Mouse (Mus musculus) urinary bladder, adult 2 months (tissue): ENCODE measurements around the gene Nt5c1a. TPM values are rescaled to one million over a fixed set of nuclear protein-coding genes. Genes with fewer than 3 reads are reported as not detected.

Source experiments
- DNase-seq: peaks from one replicate; pipeline ENCODE4 v3.0.0; 2022; ENCODE audit warnings: low spot score
- polyA plus RNA-seq: library from polyadenylated mRNA; depleted of rRNA; stranded (reverse); fragments of >200 nt; gene quantifications from 2 replicates; pipeline ENCODE4 v1.2.3, GENCODE M21; 2012; rRNA removed

Gene Nt5c1a
- polyA plus RNA-seq, 1 experiment = 0.04 TPM

DNA sequence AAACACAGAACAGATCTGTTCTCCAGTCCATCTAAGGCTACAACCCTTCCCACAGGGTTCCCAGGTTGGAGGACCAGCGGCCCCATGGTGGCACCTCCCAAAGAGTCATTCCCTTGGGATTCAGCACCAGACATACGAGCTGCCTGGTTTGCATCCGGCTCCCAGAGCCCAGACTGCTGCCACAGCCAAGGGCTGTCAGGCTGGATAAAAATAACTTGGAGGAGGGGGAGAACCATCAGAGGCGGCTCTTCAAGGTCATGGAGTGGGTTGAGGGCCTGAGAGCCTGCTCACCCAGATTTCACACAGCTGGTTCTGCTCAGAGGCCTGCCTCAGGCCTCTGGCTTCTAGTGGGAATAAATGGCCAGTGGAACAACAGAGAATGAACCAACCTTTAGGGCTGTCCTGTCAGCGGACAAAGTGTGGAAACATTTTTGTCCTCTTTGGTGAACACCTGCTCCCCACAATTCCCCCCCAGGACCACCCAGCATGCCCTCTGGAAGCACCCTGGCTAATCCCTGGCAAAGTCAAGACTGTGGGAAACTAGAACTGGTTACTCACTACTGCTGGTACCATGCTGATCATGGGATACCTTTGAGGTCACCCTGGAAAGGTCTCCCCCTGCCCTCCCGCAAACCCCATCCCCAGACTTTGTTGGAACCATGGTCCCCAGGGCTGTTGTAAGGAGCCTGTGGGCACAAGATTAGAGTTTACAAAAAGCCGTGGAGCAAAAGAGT, 46.0 kb downstream of the Nt5c1a start:
- no peak for DNase-seq

DNA sequence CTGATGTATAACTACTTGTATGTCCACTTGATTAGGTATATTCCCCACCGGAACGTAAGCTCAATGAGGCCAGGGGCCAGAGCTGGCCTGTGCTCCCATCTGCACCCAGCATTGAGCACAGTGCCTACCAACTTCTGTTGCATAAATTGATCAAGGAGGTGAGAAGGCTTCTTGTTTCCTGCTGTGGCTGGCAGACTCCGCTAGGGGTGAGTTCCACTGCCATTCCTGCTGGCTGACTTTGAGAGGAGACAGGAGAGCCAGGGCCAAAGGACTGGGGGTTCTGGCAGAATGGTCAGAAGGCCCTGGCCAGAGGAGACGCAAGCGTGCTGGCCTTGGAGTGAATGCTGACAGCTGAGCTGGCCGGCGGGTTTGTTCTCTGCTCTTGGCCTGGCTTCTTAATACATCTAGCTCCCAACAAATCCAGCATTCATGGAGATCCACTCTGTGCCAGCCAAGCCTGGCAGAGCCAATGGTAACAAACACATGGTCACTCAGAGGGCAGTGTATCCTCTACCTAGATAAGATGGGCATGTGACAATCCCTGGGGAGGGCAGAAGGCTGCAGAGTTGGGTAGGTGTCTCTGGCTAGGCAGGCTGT, 47.8 kb downstream of the Nt5c1a start:
- DNase-seq = no peak

DNA sequence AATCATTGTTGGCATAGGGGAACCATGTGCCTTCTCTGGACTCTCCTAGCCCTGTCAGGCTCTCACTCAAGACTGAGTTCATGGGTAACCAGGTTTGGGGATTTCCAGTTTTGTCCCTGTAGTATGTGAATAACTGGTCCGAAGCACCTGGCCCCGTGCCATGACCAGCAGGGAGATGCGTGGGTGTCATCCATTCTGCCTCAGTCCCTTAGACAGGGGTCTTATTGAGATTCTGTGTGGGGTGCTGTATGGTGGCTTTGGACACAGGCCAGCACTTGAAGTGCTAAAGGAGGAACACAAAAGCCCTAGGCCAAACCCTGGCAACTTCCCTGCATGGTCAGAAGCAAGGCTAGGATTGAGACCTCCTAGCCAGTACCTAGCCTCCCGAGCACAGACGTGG, 50.9 kb downstream of the Nt5c1a start:
- DNase-seq = no peak

DNA sequence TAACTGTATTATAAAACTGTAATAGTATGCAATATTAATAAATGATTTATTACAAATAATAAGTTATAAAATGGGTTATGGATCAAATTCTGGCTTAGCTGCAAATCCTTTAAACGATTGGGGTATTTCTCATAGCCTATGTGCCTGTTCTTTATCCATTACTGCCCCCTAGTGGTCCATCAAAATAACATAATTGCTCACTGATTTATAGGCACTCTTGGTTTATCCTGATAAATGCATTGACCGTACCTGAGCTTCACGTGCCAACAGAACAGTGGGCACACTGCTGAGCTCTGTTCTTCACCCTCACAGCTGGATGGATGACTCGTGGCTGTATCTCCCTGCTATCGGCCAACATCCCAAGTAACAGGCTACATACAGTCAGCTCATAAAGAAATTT, 53.3 kb downstream of the Nt5c1a start:
- no peak for DNase-seq

DNA sequence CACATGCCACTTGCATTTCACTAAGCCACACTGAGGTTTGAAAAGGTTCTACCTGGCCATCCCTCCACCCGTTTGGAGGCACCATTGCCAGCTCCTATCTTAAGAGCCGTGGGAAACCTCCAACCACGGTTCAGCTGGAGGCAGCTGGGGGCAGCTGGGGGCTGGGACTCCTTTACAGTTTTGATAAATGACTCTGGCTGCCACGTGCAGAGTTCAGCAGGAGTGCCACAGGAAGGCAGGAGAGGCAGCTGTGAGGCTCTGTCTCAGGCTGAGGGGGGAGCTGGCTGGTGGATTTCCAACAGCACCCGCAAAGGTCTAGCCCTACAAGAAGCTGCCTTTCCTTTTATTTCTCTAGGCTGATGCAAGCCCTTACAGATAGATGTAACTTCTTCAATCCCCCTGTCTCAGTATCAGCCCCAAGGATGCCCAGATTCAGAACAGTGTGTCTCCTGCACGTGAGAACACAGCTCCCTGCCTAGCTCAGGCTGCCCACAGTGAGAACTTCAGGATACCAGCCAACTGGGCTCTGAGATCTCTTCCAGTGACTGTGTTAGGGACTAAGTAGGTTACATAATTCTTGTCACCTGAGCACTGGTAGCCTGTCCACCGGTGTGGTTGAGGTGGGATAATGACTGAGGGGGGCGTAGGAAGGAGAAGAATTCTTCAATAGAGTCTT, 58.9 kb downstream of the Nt5c1a start:
- DNase-seq = no peak

DNA sequence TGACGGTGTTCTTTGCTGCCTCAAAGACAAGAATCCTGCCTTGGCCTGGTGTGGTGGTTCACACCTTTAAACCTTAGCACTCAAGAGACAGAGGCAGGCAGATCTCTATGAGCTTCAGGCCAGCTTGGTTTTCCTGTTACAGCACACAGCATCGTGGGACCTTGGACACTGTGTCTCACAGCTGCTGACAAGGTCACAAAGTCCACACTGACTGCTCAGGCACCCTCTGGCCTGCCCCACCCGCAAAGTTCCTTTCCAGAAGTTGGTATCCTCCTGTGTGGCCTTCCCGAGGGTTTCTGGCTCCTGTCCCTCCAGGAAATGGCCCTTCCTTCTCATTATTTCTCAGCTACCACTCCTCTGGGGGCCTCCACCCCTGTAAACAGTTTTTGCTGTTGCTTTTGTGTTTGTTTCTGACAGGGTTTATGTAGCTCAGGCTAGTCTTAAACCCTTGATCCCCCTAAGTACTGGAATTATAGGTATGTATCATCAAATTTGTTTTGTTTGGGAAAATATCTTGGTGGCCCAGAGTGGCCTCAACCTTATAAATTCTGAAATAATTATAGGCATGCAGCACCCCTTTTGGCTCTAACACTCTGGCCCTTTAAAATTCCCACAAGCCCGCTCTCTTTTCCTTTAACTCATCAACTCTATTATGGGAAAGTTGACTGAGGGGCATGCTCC, 60.6 kb downstream of the Nt5c1a start, which contains the start of gene Pabpc4:
Gene Pabpc4 (plus strand): TSS at position 631 of the 681 bp plus-strand sequence.
- no peak for DNase-seq

Other genes starting within 250 kb of the Nt5c1a start
- gene Mfsd2a, start 240.3 kb upstream of the Nt5c1a start, polyA plus RNA-seq = 3.7 and 5.0 TPM in 2 replicates
- gene Mycl, start 205.9 kb upstream of the Nt5c1a start, polyA plus RNA-seq = 50.5 and 53.6 TPM in 2 replicates
- 15.9 and 16.2 TPM in 2 replicates for gene Trit1, start 184.9 kb upstream of the Nt5c1a start, polyA plus RNA-seq
- 0.74 and 1.3 TPM in 2 replicates for gene Bmp8b, start 96.3 kb upstream of the Nt5c1a start, polyA plus RNA-seq
- gene Oxct2b, start 85.2 kb upstream of the Nt5c1a start, polyA plus RNA-seq = 0.21 and 0.33 TPM in 2 replicates
- gene Ppie, start 61.6 kb upstream of the Nt5c1a start, polyA plus RNA-seq = 35.6 and 35.8 TPM in 2 replicates
- gene Hpcal4, start 18.3 kb upstream of the Nt5c1a start, polyA plus RNA-seq = 0.12 TPM in 2 replicates
- gene Heyl, start 32.1 kb downstream of the Nt5c1a start, polyA plus RNA-seq = 2.0 and 3.3 TPM in 2 replicates
- gene Pabpc4, start 60.8 kb downstream of the Nt5c1a start, polyA plus RNA-seq = 46.1 and 56.9 TPM in 2 replicates
- 0.10 TPM in 1 of 2 replicates, not detected in the other for gene Oxct2a, start 122.1 kb downstream of the Nt5c1a start, polyA plus RNA-seq
- gene Bmp8a, start 141.7 kb downstream of the Nt5c1a start, polyA plus RNA-seq = 1.4 and 1.9 TPM in 2 replicates